Mouse (Mus musculus) myocyte (in vitro differentiated cells): ENCODE measurements around the gene Elmsan1. TPM values are rescaled to one million over a fixed set of nuclear protein-coding genes. Genes with fewer than 3 reads are reported as not detected.
A peak's percentile ranks its signal among the peaks of the same experiment; 100 is the strongest.
"Not testable (repeated sequence)": the region's sequence is repeated elsewhere in the genome, so short reads cannot be mapped to it uniquely, and the experiment has no call there.

Experiments used
- H3K27me3 ChIP-seq: one replicate; pipeline ENCODE4 v1.6.1; 2011; ENCODE audit not compliant: control insufficient read depth, insufficient read depth, insufficient read length
- H3K36me3 ChIP-seq: one replicate; pipeline ENCODE4 v1.6.1; 2011; ENCODE audit not compliant: control insufficient read depth, insufficient read depth
- H3K4me2 ChIP-seq: one replicate; pipeline ENCODE4 v1.6.1; 2011; ENCODE audit warnings: low read depth, control low read depth
- H3K4me3 ChIP-seq: one replicate; pipeline ENCODE4 v1.5.1; 2011; ENCODE audit warnings: mild to moderate bottlenecking, control low read depth, moderate library complexity
- H3K79me2 ChIP-seq: one replicate; pipeline ENCODE4 v1.6.1; 2011; ENCODE audit not compliant: control insufficient read depth, insufficient read depth
- H3ac ChIP-seq: one replicate; pipeline ENCODE4 v1.6.1; 2011; ENCODE audit not compliant: control insufficient read depth, insufficient read length
- CEBPB ChIP-seq: IDR thresholded peaks from 2 replicates; pipeline ENCODE4 v1.6.1; 2011; ENCODE audit warnings: mild to moderate bottlenecking, moderate library complexity; ENCODE audit not compliant: poor library complexity, insufficient read depth, severe bottlenecking
- E2F4 ChIP-seq: IDR thresholded peaks from one replicate; pipeline ENCODE4 v1.6.1; 2011; ENCODE audit warnings: mild to moderate bottlenecking, control low read depth, moderate library complexity; ENCODE audit not compliant: insufficient read depth
- MAX ChIP-seq: IDR thresholded peaks from one replicate; pipeline ENCODE4 v1.6.1; 2011; ENCODE audit warnings: low read depth, mild to moderate bottlenecking, control low read depth
- MYOD1 ChIP-seq, 3 experiments: IDR thresholded peaks; one replicate each; pipeline ENCODE4 v1.6.1; 2011; ENCODE audit warnings: control low read depth in 2 of 3, low read depth in 2 of 3, mild to moderate bottlenecking in 2 of 3, moderate library complexity in 1 of 3; ENCODE audit not compliant: insufficient read length in 2 of 3, control insufficient read depth in 1 of 3
- MYOG ChIP-seq, 3 experiments: IDR thresholded peaks; one replicate each; pipeline ENCODE4 v1.6.1; 2011; ENCODE audit warnings: control low read depth in 2 of 3, low read depth in 2 of 3, mild to moderate bottlenecking in 2 of 3; ENCODE audit not compliant: insufficient read length in 2 of 3, control insufficient read depth in 1 of 3, insufficient read depth in 1 of 3
- POLR2A ChIP-seq: IDR thresholded peaks from one replicate; pipeline ENCODE4 v1.6.1; 2011; ENCODE audit warnings: low read depth, mild to moderate bottlenecking, control low read depth, moderate library complexity; ENCODE audit not compliant: insufficient read length
- POLR2AphosphoS2 ChIP-seq: IDR thresholded peaks from one replicate; pipeline ENCODE4 v1.6.1; 2011; ENCODE audit warnings: low read depth, control low read depth; ENCODE audit not compliant: insufficient read length
- REST ChIP-seq: IDR thresholded peaks from one replicate; pipeline ENCODE4 v1.6.1; 2011; ENCODE audit warnings: mild to moderate bottlenecking, control low read depth, moderate library complexity; ENCODE audit not compliant: insufficient read depth, insufficient read length
- SRF ChIP-seq: IDR thresholded peaks from one replicate; pipeline ENCODE4 v1.6.1; 2011; ENCODE audit warnings: low read depth; ENCODE audit not compliant: control insufficient read depth, insufficient read length
- TCF12 ChIP-seq: IDR thresholded peaks from one replicate; pipeline ENCODE4 v1.6.1; 2011; ENCODE audit warnings: mild to moderate bottlenecking, control low read depth; ENCODE audit not compliant: poor library complexity, insufficient read depth, severe bottlenecking
- USF1 ChIP-seq: IDR thresholded peaks from one replicate; pipeline ENCODE4 v1.6.1; 2011; ENCODE audit warnings: low read depth, mild to moderate bottlenecking, control low read depth, moderate library complexity
- polyA plus RNA-seq: library from polyadenylated mRNA; unstranded; fragments of >200 nt; fragmentation: generic; extraction: Trizol; gene quantifications from one replicate; pipeline ENCODE4 v1.2.1, GENCODE M21; 2012; ENCODE audit warnings: missing spikeins

Elmsan1 gene
- polyA plus RNA-seq, 1 experiment, result 13.7 TPM

DNA sequence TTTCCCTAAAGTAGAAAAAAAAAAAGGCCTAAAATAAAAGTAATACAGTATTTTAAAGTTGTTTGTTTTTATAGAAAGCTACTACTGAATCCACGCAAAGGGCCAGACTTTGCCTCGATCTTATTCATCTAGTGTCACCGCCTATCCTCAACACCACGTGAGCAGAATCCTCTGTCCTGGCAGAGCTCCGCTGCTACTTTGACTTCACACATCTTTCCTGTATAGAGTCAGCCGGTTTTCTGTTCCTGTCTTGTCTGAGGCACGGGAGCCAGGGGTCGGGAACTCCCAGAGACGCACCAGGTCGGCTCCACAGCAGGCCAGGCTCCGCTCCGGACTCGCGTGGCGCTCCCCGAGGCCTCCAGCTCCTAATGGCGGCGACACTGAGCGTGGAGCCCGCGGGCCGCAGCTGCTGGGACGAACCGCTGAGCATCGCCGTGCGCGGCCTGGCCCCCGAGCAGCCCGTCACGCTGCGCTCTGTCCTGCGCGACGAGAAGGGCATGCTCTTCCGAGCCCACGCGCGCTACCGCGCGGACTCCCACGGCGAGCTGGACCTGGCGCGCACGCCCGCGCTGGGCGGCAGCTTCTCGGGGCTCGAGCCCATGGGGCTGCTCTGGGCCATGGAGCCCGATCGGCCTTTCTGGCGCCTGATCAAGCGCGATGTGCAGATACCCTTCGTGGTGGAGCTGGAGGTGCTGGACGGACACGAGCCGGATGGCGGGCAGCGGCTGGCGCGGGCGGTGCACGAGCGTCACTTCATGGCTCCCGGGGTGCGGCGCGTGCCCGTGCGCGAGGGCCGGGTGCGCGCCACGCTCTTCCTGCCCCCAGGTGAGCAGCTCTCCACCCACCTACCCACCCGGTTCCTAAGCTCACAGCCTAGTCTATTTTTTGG lies 117.8 kb downstream of the Elmsan1 start, which contains the start of gene Acot6:
Gene Acot6 (plus strand): TSS at position 51 of the 889 bp plus-strand sequence.
- H3K79me2 ChIP-seq, H3K27me3 ChIP-seq, H3K36me3 ChIP-seq: not testable (repeated sequence)
- Histone ChIP-seq H3ac (peak within 1 kb of the TSS; percentile 22), H3K4me2 (peak within 1 kb of the TSS; percentile 61), H3K4me3 (peak within 1 kb of the TSS; percentile 14)
- TF ChIP-seq MYOD1 (IDR thresholded peaks at IDR 0.05; ENCODE audit: control insufficient read depth in 1 of 3, insufficient read length in 2 of 3, low read depth in 2 of 3) (peak in 1 of 3 experiments; percentile 17), USF1 (peak; percentile 53)

DNA sequence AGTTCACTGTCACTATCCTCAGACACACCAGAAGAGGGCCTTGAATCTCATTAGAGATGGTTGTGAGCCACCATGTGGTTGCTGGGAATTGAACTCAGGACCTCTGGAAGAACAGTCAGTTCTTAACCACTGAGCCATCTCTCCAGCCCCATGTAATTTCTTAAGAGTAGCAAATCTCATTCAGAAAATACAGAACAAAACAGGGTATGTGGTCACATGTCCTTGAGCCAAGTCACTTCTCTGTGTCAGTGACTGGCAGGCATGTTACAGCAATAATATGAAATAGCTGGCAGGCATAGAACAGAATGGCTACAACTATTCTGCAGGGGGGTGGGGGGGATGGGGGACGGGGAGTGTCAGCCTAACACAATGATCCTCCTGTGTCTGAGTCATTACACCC lies 118.6 kb downstream of the Elmsan1 start:
- Histone ChIP-seq H3K27me3 (no peaks in the 10 kb centered on the region), H3K4me3 (peak overlapping the region; percentile 14), H3K4me2 (peak overlapping the region; percentile 61), H3K79me2 (no peaks in the 10 kb centered on the region), H3ac (no peak overlapping the region), H3K36me3 (no peaks in the 10 kb centered on the region)
- no peak for TF ChIP-seq MYOD1 (IDR thresholded peaks at IDR 0.05; ENCODE audit: control insufficient read depth in 1 of 3, insufficient read length in 2 of 3, low read depth in 2 of 3)

DNA sequence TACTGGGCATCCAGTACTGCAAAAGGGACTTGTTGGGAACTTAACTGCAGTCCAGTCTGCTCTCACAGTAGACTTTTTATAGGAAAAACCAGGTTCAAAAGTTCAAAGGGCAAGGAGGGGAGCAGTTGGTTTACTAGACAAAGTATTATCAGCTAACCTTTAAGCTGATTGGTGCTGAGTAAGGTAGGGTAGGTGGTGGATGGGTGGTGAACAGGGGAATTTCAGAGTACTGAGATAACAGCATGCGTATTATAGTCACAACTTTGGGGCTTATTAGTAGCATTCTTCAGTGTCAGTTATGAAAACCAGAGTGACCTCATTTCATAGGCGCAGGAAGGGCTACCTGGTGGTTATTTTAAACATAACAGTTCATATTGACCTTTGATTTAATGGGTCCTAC lies 119.1 kb downstream of the Elmsan1 start:
- H3ac ChIP-seq, result no peak overlapping the region
- no peak for TF ChIP-seq MAX
- no peak for TF ChIP-seq MYOD1 (IDR thresholded peaks at IDR 0.05; ENCODE audit: control insufficient read depth in 1 of 3, insufficient read length in 2 of 3, low read depth in 2 of 3)
- TF ChIP-seq TCF12, result no peak
- no peak for TF ChIP-seq POLR2A
- no peak for TF ChIP-seq E2F4
- no peak for TF ChIP-seq SRF
- no peak for TF ChIP-seq POLR2AphosphoS2
- no peak for TF ChIP-seq USF1
- no peak for TF ChIP-seq REST
- no peak for TF ChIP-seq MYOG (IDR thresholded peaks at IDR 0.05; ENCODE audit: control insufficient read depth in 1 of 3, insufficient read depth in 1 of 3, insufficient read length in 2 of 3, low read depth in 2 of 3)
- TF ChIP-seq CEBPB, result no peak
- H3K79me2 ChIP-seq, result no peaks in the 10 kb centered on the region
- no peak overlapping the region for H3K4me3 ChIP-seq
- no peaks in the 10 kb centered on the region for H3K36me3 ChIP-seq
- no peak overlapping the region for H3K4me2 ChIP-seq
- no peaks in the 10 kb centered on the region for H3K27me3 ChIP-seq

Other genes with a start within 250 kb of the Elmsan1 start
- not detected for gene Heatr4, start 234.0 kb downstream of the Elmsan1 start, polyA plus RNA-seq
- 31.1 TPM for gene Acot2, start 231.0 kb downstream of the Elmsan1 start, polyA plus RNA-seq
- gene Acot1, start 209.4 kb downstream of the Elmsan1 start, polyA plus RNA-seq, result 0.06 TPM
- gene Acot4, start 180.5 kb downstream of the Elmsan1 start, polyA plus RNA-seq, result not detected
- not detected for gene Gm49366, start 179.9 kb downstream of the Elmsan1 start, polyA plus RNA-seq
- gene Acot3, start 166.7 kb downstream of the Elmsan1 start, polyA plus RNA-seq, result not detected
- not detected for gene Acot5, start 149.6 kb downstream of the Elmsan1 start, polyA plus RNA-seq
- 1.2 TPM for gene Acot6, start 118.2 kb downstream of the Elmsan1 start, polyA plus RNA-seq
- 11.4 TPM for gene Dnal1, start 104.5 kb downstream of the Elmsan1 start, polyA plus RNA-seq
- gene Pnma1, start 70.4 kb downstream of the Elmsan1 start, polyA plus RNA-seq, result 0.46 TPM
- 40.4 TPM for gene Ptgr2, start 66.4 kb upstream of the Elmsan1 start, polyA plus RNA-seq
- 18.7 TPM for gene Zfp410, start 98.0 kb upstream of the Elmsan1 start, polyA plus RNA-seq
- 34.3 TPM for gene Coq6, start 142.8 kb upstream of the Elmsan1 start, polyA plus RNA-seq
- gene Fam161b, start 143.0 kb upstream of the Elmsan1 start, polyA plus RNA-seq, result 0.92 TPM
- gene Entpd5, start 190.1 kb upstream of the Elmsan1 start, polyA plus RNA-seq, result 6.3 TPM
- gene Bbof1, start 190.2 kb upstream of the Elmsan1 start, polyA plus RNA-seq, result 0.38 TPM
- gene Rnf113a2, start 198.3 kb upstream of the Elmsan1 start, polyA plus RNA-seq, result 3.8 TPM
- 2.6 TPM for gene Aldh6a1, start 232.1 kb upstream of the Elmsan1 start, polyA plus RNA-seq
- gene Lin52, start 232.5 kb upstream of the Elmsan1 start, polyA plus RNA-seq, result 3.6 TPM